Comparison of ENCODE assay signal across 15 mouse cellular contexts in genomic region chr16:4909745-4910144, GRCm38 (mm10). TPM values are rescaled to one million over a fixed set of nuclear protein-coding genes. Genes with fewer than 3 reads are reported as not detected.
DNase-seq lines count a peak whose midpoint lies in the region; ATAC-seq and TF ChIP-seq lines count a peak whose summit lies in the region.
"Had no signal": no experiment of that assay in that cellular context is flagged by ENCODE, and none has a peak within 500 bp of the region (broad histone marks: within the 10 kb centered on the region; RNA-seq: fewer than 3 reads in every experiment).

No protein-coding gene starts in this region.

- H3K9ac ChIP-seq in intestine, postnatal 0 days (ENCODE audit: low read depth, low read length): no peak overlapping the region
- H3K9ac ChIP-seq in intestine, embryonic 16.5 days (ENCODE audit: low read depth, low read length): no peak overlapping the region
- H3K9ac ChIP-seq: kidney, embryonic 15.5 days; limb, embryonic 15.5 days; neural tube, embryonic 12.5 days had no signal

- peak; percentile 63 for TF ChIP-seq CTCF in intestine, postnatal 0 days (IDR thresholded peaks at IDR 0.05; ENCODE audit: low read depth)
- TF ChIP-seq CTCF in E14TG2a.4 (conservative IDR thresholded peaks at IDR 0.05; ENCODE audit: low read length): peak; percentile 94

- H3K4me3 ChIP-seq in intestine, postnatal 0 days (ENCODE audit: low read depth, low read length): no peak overlapping the region
- no peak overlapping the region for H3K4me3 ChIP-seq in intestine, embryonic 16.5 days (ENCODE audit: low read length)
- no peak overlapping the region for H3K4me3 ChIP-seq in E14TG2a.4 (replicated peaks; ENCODE audit: low read length)
- H3K4me3 ChIP-seq: hindbrain, embryonic 10.5 days; kidney, embryonic 15.5 days; limb, embryonic 15.5 days; midbrain, embryonic 10.5 days; neural tube, embryonic 12.5 days had no signal

- no peak overlapping the region for H3K4me2 ChIP-seq in intestine, postnatal 0 days (replicated peaks; ENCODE audit: low read depth)
- H3K4me2 ChIP-seq in intestine, embryonic 16.5 days (ENCODE audit: low read depth, low read length): no peak overlapping the region
- H3K4me2 ChIP-seq: kidney, embryonic 15.5 days; limb, embryonic 15.5 days; neural tube, embryonic 12.5 days had no signal

- 97% methylated on average over 2 of the region's 2 CpGs for WGBS in intestine, postnatal 0 days
- WGBS in intestine, embryonic 16.5 days: 96% methylated on average over 2 of the region's 2 CpGs

- H3K27ac ChIP-seq in intestine, postnatal 0 days (ENCODE audit: low read depth, low read length): no peak overlapping the region
- no peak overlapping the region for H3K27ac ChIP-seq in intestine, embryonic 16.5 days (ENCODE audit: low read length)
- H3K27ac ChIP-seq: hindbrain, embryonic 10.5 days; kidney, embryonic 15.5 days; limb, embryonic 15.5 days; midbrain, embryonic 10.5 days; neural tube, embryonic 12.5 days had no signal

- H3K4me1 ChIP-seq in intestine, postnatal 0 days (replicated peaks; ENCODE audit: control insufficient read depth, insufficient read depth, low read length): no peaks in the 10 kb centered on the region
- peaks cover 12% of the 10 kb centered on the region for H3K4me1 ChIP-seq in intestine, embryonic 16.5 days (ENCODE audit: control insufficient read depth, insufficient read depth, low read length)
- peaks cover 70% of the 10 kb centered on the region for H3K4me1 ChIP-seq in E14TG2a.4 (replicated peaks; ENCODE audit: low read depth, low read length)
- H3K4me1 ChIP-seq: midbrain, embryonic 10.5 days; neural tube, embryonic 12.5 days had no signal

- no peaks in the 10 kb centered on the region for H3K27me3 ChIP-seq in intestine, postnatal 0 days (replicated peaks; ENCODE audit: control insufficient read depth, insufficient read depth, low read length)
- H3K27me3 ChIP-seq in intestine, embryonic 16.5 days (replicated peaks; ENCODE audit: control insufficient read depth, insufficient read depth, low read length): no peaks in the 10 kb centered on the region
- H3K27me3 ChIP-seq in E14TG2a.4 (ENCODE audit: insufficient read depth, low read length): no peaks in the 10 kb centered on the region
- H3K27me3 ChIP-seq: kidney, embryonic 15.5 days; limb, embryonic 15.5 days; neural tube, embryonic 12.5 days had no signal

- DNase-seq in lung, postnatal 10 days: peak; percentile 43
- DNase-seq in lung, postnatal 4 days: no peak
- DNase-seq in naive thymus-derived CD4-positive, alpha-beta T cell, adult 2 months (ENCODE audit: low read depth): peak; percentile 48
- no peak for DNase-seq in adipocyte (ENCODE audit: low spot score)
- DNase-seq: adrenal gland, postnatal 14 days; heart, adult 18-20 months had no signal

- no peak for ATAC-seq in intestine, postnatal 0 days
- ATAC-seq in intestine, embryonic 16.5 days: no peak
- ATAC-seq: forebrain, embryonic 16.5 days had no signal

- no peaks in the 10 kb centered on the region for H3K9me3 ChIP-seq in intestine, postnatal 0 days (ENCODE audit: control insufficient read depth)
- no peaks in the 10 kb centered on the region for H3K9me3 ChIP-seq in intestine, embryonic 16.5 days (ENCODE audit: control insufficient read depth, low read length)
- no peaks in the 10 kb centered on the region for H3K9me3 ChIP-seq in E14TG2a.4 (ENCODE audit: low read length)
- H3K9me3 ChIP-seq: hindbrain, embryonic 10.5 days; kidney, embryonic 15.5 days; limb, embryonic 15.5 days; midbrain, embryonic 10.5 days; neural tube, embryonic 12.5 days had no signal

- peaks cover 58% of the 10 kb centered on the region for H3K36me3 ChIP-seq in intestine, postnatal 0 days (ENCODE audit: control insufficient read depth, insufficient read depth)
- peaks cover 28% of the 10 kb centered on the region for H3K36me3 ChIP-seq in intestine, embryonic 16.5 days (ENCODE audit: control insufficient read depth, insufficient read depth, low read length)
- peaks cover 52% of the 10 kb centered on the region for H3K36me3 ChIP-seq in E14TG2a.4 (ENCODE audit: insufficient read depth, low read length)

RNA-seq across cellular contexts. Expression of gene Mgrn1, which starts 23.7 kb away (rescaled TPM):
- polyA plus RNA-seq in intestine, postnatal 0 days (2015; fragmentation: Nextera tagmentation; extraction: Ambion mirVana): 57.8 and 62.8 TPM in 2 replicates
- 82.7 and 84.6 TPM in 2 replicates for polyA plus RNA-seq in intestine, embryonic 16.5 days (2015; fragmentation: Nextera tagmentation; extraction: Ambion mirVana)

RNA-seq across cellular contexts. Expression of gene Nudt16l1, which starts 28.8 kb away (rescaled TPM):
- polyA plus RNA-seq in intestine, postnatal 0 days (2015; fragmentation: Nextera tagmentation; extraction: Ambion mirVana): 77.7 and 79.5 TPM in 2 replicates
- 144 TPM in 2 replicates for polyA plus RNA-seq in intestine, embryonic 16.5 days (2015; fragmentation: Nextera tagmentation; extraction: Ambion mirVana)

RNA-seq across cellular contexts. Expression of gene Ubald1, which starts 29.6 kb away (rescaled TPM):
- 22.9 and 24.9 TPM in 2 replicates for polyA plus RNA-seq in intestine, postnatal 0 days (2015; fragmentation: Nextera tagmentation; extraction: Ambion mirVana)
- 33.7 and 35.5 TPM in 2 replicates for polyA plus RNA-seq in intestine, embryonic 16.5 days (2015; fragmentation: Nextera tagmentation; extraction: Ambion mirVana)

RNA-seq across cellular contexts. Expression of gene Anks3, which starts 54.3 kb away (rescaled TPM):
- polyA plus RNA-seq in intestine, postnatal 0 days (2015; fragmentation: Nextera tagmentation; extraction: Ambion mirVana): 17.7 and 18.0 TPM in 2 replicates
- 39.7 and 41.3 TPM in 2 replicates for polyA plus RNA-seq in intestine, embryonic 16.5 days (2015; fragmentation: Nextera tagmentation; extraction: Ambion mirVana)

Comparison
In these comparisons a context has a peak if more than half of its experiments do, and no peak if none do; other contexts are left out.
1. DNase-seq: peak in lung, postnatal 10 days (single experiment) and naive thymus-derived CD4-positive, alpha-beta T cell, adult 2 months (single experiment); none in lung, postnatal 4 days (0 of 2) and adipocyte (single experiment).